Mouse (Mus musculus) C2C12 (cell line): ENCODE results near the gene Tnfsfm13.
"Not testable (repeated sequence)": the region's sequence is repeated elsewhere in the genome, so short reads cannot be mapped to it uniquely, and the experiment has no call there.

ENCODE experiments used
- CEBPB ChIP-seq: IDR thresholded peaks from one replicate; pipeline ENCODE4 v1.6.1; 2011; ENCODE audit warnings: low read depth, mild to moderate bottlenecking, control low read depth, moderate library complexity
- CTCF ChIP-seq: IDR thresholded peaks from one replicate; pipeline ENCODE4 v1.5.1; 2011; ENCODE audit not compliant: control insufficient read depth, insufficient read depth, insufficient read length
- FOSL1 ChIP-seq: IDR thresholded peaks from one replicate; pipeline ENCODE4 v1.8.0; 2011; ENCODE audit warnings: mild to moderate bottlenecking, low read length; ENCODE audit not compliant: poor library complexity, insufficient read depth, severe bottlenecking
- MAX ChIP-seq: IDR thresholded peaks from one replicate; pipeline ENCODE4 v1.6.1; 2011; ENCODE audit warnings: mild to moderate bottlenecking, control low read depth
- MYOD1 ChIP-seq: IDR thresholded peaks from one replicate; pipeline ENCODE4 v1.6.1; 2011; ENCODE audit warnings: low read depth; ENCODE audit not compliant: control insufficient read depth, insufficient read length
- MYOG ChIP-seq: IDR thresholded peaks from one replicate; pipeline ENCODE4 v1.6.1; 2011; ENCODE audit not compliant: control insufficient read depth, insufficient read length; ENCODE audit errors: extremely low read depth
- USF1 ChIP-seq: IDR thresholded peaks from one replicate; pipeline ENCODE4 v1.6.1; 2011; ENCODE audit warnings: low read depth, mild to moderate bottlenecking, control low read depth, moderate library complexity

GRCm38 (mm10) chr11:69703381-69703780 is 7.5 kb upstream of the Tnfsfm13 start:
- TF ChIP-seq CTCF, FOSL1, USF1, MAX, CEBPB, MYOD1, MYOG: not testable (repeated sequence)
